Mouse (Mus musculus) limb, embryonic 14.5 days (tissue): ENCODE results near the gene Notch1. TPM values are rescaled to one million over a fixed set of nuclear protein-coding genes. Genes with fewer than 3 reads are reported as not detected.

Experiments used
- ATAC-seq: fragments of 200-750 bp; cut with Nextera tagmentation; 2 replicates; pipeline ENCODE4 v1.8.0; 2017; ENCODE audit warnings: low read depth, moderate number of reproducible peaks, moderate TSS enrichment; ENCODE audit not compliant: low FRiP score
- DNase-seq: peaks from one replicate; pipeline ENCODE4 v3.0.0-alpha.2; 2015; ENCODE audit warnings: low spot score
- H3K27ac ChIP-seq: fragments of 300-500 bp; sonication (generic); replicated peaks from 2 replicates; pipeline ENCODE4 v1.5.1; 2014; ENCODE audit warnings: low read depth, mild to moderate bottlenecking, low read length, moderate library complexity, mixed read lengths
- H3K27me3 ChIP-seq: fragments of 300-500 bp; sonication (generic); 2 replicates; pipeline ENCODE4 v1.6.1; 2014; ENCODE audit warnings: low read length, mixed read lengths; ENCODE audit not compliant: control insufficient read depth, insufficient read depth
- H3K36me3 ChIP-seq: fragments of 300-500 bp; sonication (generic); 2 replicates; pipeline ENCODE4 v1.6.1; 2014; ENCODE audit warnings: mild to moderate bottlenecking, low read length, moderate library complexity, mixed read lengths; ENCODE audit not compliant: control insufficient read depth, insufficient read depth
- H3K4me1 ChIP-seq: fragments of 300-500 bp; sonication (generic); 2 replicates; pipeline ENCODE4 v1.6.1; 2014; ENCODE audit warnings: antibody characterized with exemption, low read length, mixed read lengths; ENCODE audit not compliant: control insufficient read depth, insufficient read depth
- H3K4me2 ChIP-seq: fragments of 300-500 bp; sonication (generic); replicated peaks from 2 replicates; pipeline ENCODE4 v1.6.1; 2014; ENCODE audit warnings: low read depth, mild to moderate bottlenecking, low read length, moderate library complexity; ENCODE audit not compliant: severe bottlenecking
- H3K4me3 ChIP-seq: fragments of 300-500 bp; sonication (generic); replicated peaks from 2 replicates; pipeline ENCODE4 v1.5.1; 2014; ENCODE audit warnings: low read length
- H3K9ac ChIP-seq: fragments of 300-500 bp; sonication (generic); 2 replicates; pipeline ENCODE4 v1.6.1; 2014; ENCODE audit warnings: mild to moderate bottlenecking, low read depth, low read length, moderate library complexity; ENCODE audit not compliant: severe bottlenecking
- H3K9me3 ChIP-seq: fragments of 300-500 bp; sonication (generic); 2 replicates; pipeline ENCODE4 v1.6.1; 2016; ENCODE audit warnings: low read length; ENCODE audit not compliant: control insufficient read depth
- POLR2A ChIP-seq: fragments of 200-500 bp; IDR thresholded peaks from 2 replicates; pipeline ENCODE4 v1.8.0; 2012; ENCODE audit warnings: inconsistent platforms, mild to moderate bottlenecking, moderate library complexity, borderline replicate concordance; ENCODE audit not compliant: insufficient read depth, insufficient read length; ENCODE audit errors: extremely low read depth
- WGBS: fragments of 180-500 bp; shearing (Covaris S2); extraction: QIAGEN DNeasy Blood & Tissue Kit; methylation state at CpG from one replicate; pipeline ENCODE4 v1.1.7; 2014; 5-methylcytosine and 5-hydroxymethylcytosine counted together
- polyA plus RNA-seq, 2 experiments: library from polyadenylated mRNA; depleted of rRNA in 1 of 2; stranded (reverse) in 1 of 2; unstranded in 1 of 2; fragments of >200 nt; fragmentation: Nextera tagmentation in 1 of 2; extraction: Ambion mirVana in 1 of 2; gene quantifications; 2 replicates each; pipeline versions ENCODE4 v1.2.1 to v1.2.3; 2012 to 2014

The Notch1 gene
- polyA plus RNA-seq, 2 experiments: 28.1 to 44.5 TPM

DNA sequence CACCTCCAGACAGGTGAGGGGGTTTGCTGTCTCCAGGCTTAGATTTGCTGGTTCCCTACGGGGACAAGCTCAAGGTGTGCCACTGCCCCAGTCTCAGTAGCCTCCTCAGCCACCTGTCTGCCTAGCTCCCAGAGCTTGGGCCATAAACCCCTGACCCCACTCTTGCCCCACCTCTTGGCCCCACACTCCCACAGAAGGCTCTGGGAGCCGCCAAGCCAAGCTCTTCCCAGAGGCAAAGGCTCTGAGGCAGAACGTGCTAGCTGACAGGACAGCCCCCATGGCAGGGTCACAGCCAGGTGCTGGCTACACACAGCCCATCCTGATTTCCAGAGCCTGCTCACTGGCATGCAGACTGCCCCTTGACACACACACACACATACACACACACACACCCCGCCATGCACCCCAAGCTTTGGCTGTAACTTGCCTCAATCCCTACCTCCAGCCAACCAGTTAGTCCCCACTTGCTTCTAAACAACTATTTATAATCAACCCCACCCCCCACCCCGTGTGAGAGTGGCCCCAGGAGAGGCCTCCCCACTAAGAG, 30.1 kb downstream of the Notch1 start:
- H3K9ac ChIP-seq: no peak overlapping the region
- no peak overlapping the region for H3K4me3 ChIP-seq
- no peaks in the 10 kb centered on the region for H3K9me3 ChIP-seq
- TF ChIP-seq POLR2A: no peak
- H3K4me2 ChIP-seq: no peak overlapping the region; the same call in 1 of the 2 replicates
- peaks cover 27% of the 10 kb centered on the region for H3K36me3 ChIP-seq
- 19% methylated on average over 5 of the region's 5 CpGs for WGBS
- no peak for DNase-seq
- 0 out of 2 replicates have a peak overlapping the region, but pooled peaks have one; percentile 53 for H3K27ac ChIP-seq
- H3K27me3 ChIP-seq: no peaks in the 10 kb centered on the region
- ATAC-seq: no peak
- H3K4me1 ChIP-seq: peaks cover 50% of the 10 kb centered on the region

DNA sequence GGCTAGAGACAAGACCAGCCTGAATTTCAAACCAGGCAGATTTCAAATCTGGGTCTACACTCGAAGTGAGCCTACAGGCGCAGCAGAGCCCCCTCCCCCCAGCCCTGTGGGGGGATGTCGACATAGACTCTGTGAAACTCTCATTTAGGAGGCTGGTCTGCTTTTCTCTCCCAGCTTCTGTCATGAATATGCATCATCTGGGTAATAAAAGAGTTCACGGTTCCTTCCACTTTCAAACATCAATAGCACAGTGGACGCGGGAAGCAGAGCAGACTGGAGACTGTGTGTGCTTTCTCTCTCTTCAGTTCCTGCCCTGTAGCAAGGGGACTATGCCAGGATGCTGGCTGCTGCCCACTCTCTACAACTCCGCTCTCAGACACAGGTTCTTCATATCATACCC, 30.8 kb downstream of the Notch1 start:
- 23% methylated on average over 7 of the region's 7 CpGs for WGBS
- H3K4me2 ChIP-seq: no peak overlapping the region; the same call in 1 of the 2 replicates
- no peak overlapping the region for H3K27ac ChIP-seq
- peaks cover 34% of the 10 kb centered on the region for H3K36me3 ChIP-seq
- ATAC-seq: no peak
- no peak overlapping the region for H3K9ac ChIP-seq
- H3K4me1 ChIP-seq: peaks cover 50% of the 10 kb centered on the region
- no peak for TF ChIP-seq POLR2A
- DNase-seq: no peak
- H3K4me3 ChIP-seq: no peak overlapping the region
- H3K27me3 ChIP-seq: no peaks in the 10 kb centered on the region
- no peaks in the 10 kb centered on the region for H3K9me3 ChIP-seq

DNA sequence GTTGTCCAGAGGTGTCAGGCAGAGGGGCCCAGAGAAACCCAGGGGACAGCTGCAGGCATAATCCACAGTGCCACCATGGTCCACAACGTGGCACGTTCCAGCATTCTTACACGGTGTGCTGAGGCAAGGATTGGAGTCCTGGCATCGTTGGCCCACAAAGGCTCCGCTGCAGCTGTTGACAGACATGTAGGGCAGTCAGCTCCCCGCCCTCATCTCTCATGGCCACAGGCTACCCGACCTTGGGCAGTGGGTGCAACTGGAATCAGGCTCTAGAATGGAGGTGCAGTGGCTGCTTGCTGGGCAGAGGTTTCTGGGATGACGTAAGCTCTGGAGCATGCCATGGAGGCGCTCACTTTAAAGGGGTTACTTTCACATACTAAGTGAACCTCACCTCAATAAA, 31.2 kb downstream of the Notch1 start:
- Histone ChIP-seq H3K4me1 (peaks cover 50% of the 10 kb centered on the region), H3K9ac (no peak overlapping the region), H3K4me2 (no peak overlapping the region), H3K4me3 (no peak overlapping the region), H3K36me3 (peaks cover 38% of the 10 kb centered on the region), H3K9me3 (no peaks in the 10 kb centered on the region), H3K27me3 (no peaks in the 10 kb centered on the region), H3K27ac (no peak overlapping the region)
- no peak for TF ChIP-seq POLR2A
- ATAC-seq: no peak
- no peak for DNase-seq
- 64% methylated on average over 9 of the region's 9 CpGs for WGBS

- ATAC-seq: no peak
- Histone ChIP-seq H3K27ac (no peak overlapping the region), H3K27me3 (no peaks in the 10 kb centered on the region), H3K36me3 (peaks cover 49% of the 10 kb centered on the region), H3K4me2 (no peak overlapping the region), H3K9ac (no peak overlapping the region), H3K4me1 (peaks cover 42% of the 10 kb centered on the region), H3K4me3 (no peak overlapping the region), H3K9me3 (no peaks in the 10 kb centered on the region)
- no peak for DNase-seq
- no peak for TF ChIP-seq POLR2A
- 94% methylated on average over 10 of the region's 10 CpGs for WGBS
Measured at GRCm38 (mm10) chr2:26484169-26484568, 32.3 kb downstream of the Notch1 start.

GRCm38 (mm10) chr2:26483230-26483869, 33.1 kb downstream of the Notch1 start:
- DNase-seq (no peak), ATAC-seq (no peak)
- Histone ChIP-seq H3K27ac (no peak overlapping the region), H3K36me3 (peaks cover 57% of the 10 kb centered on the region), H3K9ac (no peak overlapping the region), H3K4me3 (no peak overlapping the region), H3K9me3 (no peaks in the 10 kb centered on the region), H3K4me2 (no peak overlapping the region), H3K4me1 (peaks cover 34% of the 10 kb centered on the region), H3K27me3 (no peaks in the 10 kb centered on the region)
- WGBS: 69% methylated on average over 13 of the region's 13 CpGs
- no peak for TF ChIP-seq POLR2A
